In the genomic region with DNA sequence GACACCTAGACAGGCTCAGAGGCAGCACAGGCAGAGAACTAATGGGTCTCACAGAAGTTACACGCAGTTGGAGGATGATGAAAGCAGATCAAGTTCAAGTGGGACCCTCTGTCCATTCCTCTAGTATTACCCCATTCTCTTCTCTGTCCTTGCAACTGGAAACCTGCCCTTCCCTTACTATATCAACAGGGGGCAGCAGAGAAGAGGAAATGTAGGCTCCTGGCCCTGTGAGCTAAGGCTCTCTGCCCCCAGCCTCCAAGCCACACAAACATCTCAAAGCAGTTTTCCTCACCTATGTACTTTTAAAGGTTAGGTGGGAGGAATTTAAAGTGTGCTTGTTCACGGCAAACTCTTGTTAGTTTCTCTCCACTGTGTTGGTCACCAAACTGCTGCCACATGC, we compare ENCODE assay signal across 8 mouse cellular contexts. TPM values are rescaled to one million over a fixed set of nuclear protein-coding genes. Genes with fewer than 3 reads are reported as not detected.
DNase-seq lines count a peak whose midpoint lies in the region; ATAC-seq and TF ChIP-seq lines count a peak whose summit lies in the region.

No protein-coding gene starts in this region.

- H3K9ac ChIP-seq in forebrain, embryonic 14.5 days (ENCODE audit: low read length) = no peak overlapping the region
- no peak overlapping the region for H3K9ac ChIP-seq in forebrain, embryonic 12.5 days
- H3K9ac ChIP-seq in midbrain, postnatal 0 days (replicated peaks; ENCODE audit: low read length, poor library complexity, severe bottlenecking) = no peak overlapping the region
- H3K9ac ChIP-seq in midbrain, embryonic 11.5 days (ENCODE audit: low read length) = no peak overlapping the region

- 62% methylated on average over 2 of the region's 2 CpGs for WGBS in forebrain, embryonic 14.5 days
- WGBS in forebrain, embryonic 12.5 days = 67% methylated on average over 2 of the region's 2 CpGs
- WGBS in midbrain, postnatal 0 days = 83% methylated on average over 2 of the region's 2 CpGs
- WGBS in midbrain, embryonic 11.5 days = 66% methylated on average over 2 of the region's 2 CpGs

- no peak for ATAC-seq in forebrain, embryonic 14.5 days
- ATAC-seq in forebrain, embryonic 12.5 days (ENCODE audit: low FRiP score) = no peak
- ATAC-seq in midbrain, postnatal 0 days (ENCODE audit: low FRiP score) = no peak
- ATAC-seq in midbrain, embryonic 11.5 days (ENCODE audit: low FRiP score) = no peak

- TF ChIP-seq CTCF in midbrain, postnatal 0 days (IDR thresholded peaks at IDR 0.05) = peak; percentile 63

- H3K4me1 ChIP-seq in forebrain, embryonic 14.5 days (ENCODE audit: control insufficient read depth, insufficient read depth, low read length) = no peaks in the 10 kb centered on the region
- H3K4me1 ChIP-seq in forebrain, embryonic 12.5 days = no peaks in the 10 kb centered on the region; the same call in 1 of the 2 replicates
- H3K4me1 ChIP-seq in midbrain, postnatal 0 days (ENCODE audit: insufficient read depth, low read length) = no peaks in the 10 kb centered on the region
- peaks cover 5% of the 10 kb centered on the region; the same call in 1 of the 2 replicates for H3K4me1 ChIP-seq in midbrain, embryonic 11.5 days (ENCODE audit: control insufficient read depth, insufficient read depth, low read length)

- no peaks in the 10 kb centered on the region for H3K36me3 ChIP-seq in forebrain, embryonic 14.5 days (ENCODE audit: control insufficient read depth, insufficient read depth, low read length)
- H3K36me3 ChIP-seq in forebrain, embryonic 12.5 days (replicated peaks) = no peaks in the 10 kb centered on the region
- H3K36me3 ChIP-seq in midbrain, postnatal 0 days (ENCODE audit: insufficient read depth, low read length) = no peaks in the 10 kb centered on the region
- no peaks in the 10 kb centered on the region; the same call in 1 of the 2 replicates for H3K36me3 ChIP-seq in midbrain, embryonic 11.5 days (ENCODE audit: control insufficient read depth, insufficient read depth, low read length)

- H3K4me2 ChIP-seq in forebrain, embryonic 14.5 days (ENCODE audit: low read length) = no peak overlapping the region
- no peak overlapping the region for H3K4me2 ChIP-seq in forebrain, embryonic 12.5 days
- H3K4me2 ChIP-seq in midbrain, postnatal 0 days (ENCODE audit: low read depth, low read length, poor library complexity, severe bottlenecking) = no peak overlapping the region
- H3K4me2 ChIP-seq in midbrain, embryonic 11.5 days = no peak overlapping the region

- H3K27ac ChIP-seq in forebrain, embryonic 14.5 days (ENCODE audit: low read depth, low read length) = no peak overlapping the region
- no peak overlapping the region for H3K27ac ChIP-seq in forebrain, embryonic 12.5 days
- H3K27ac ChIP-seq in midbrain, postnatal 0 days (ENCODE audit: low read depth, low read length) = no peak overlapping the region
- H3K27ac ChIP-seq in midbrain, embryonic 11.5 days (ENCODE audit: low read depth, low read length) = no peak overlapping the region

- H3K4me3 ChIP-seq in forebrain, embryonic 14.5 days (ENCODE audit: low read depth, low read length) = no peak overlapping the region
- H3K4me3 ChIP-seq in forebrain, embryonic 12.5 days (replicated peaks) = no peak overlapping the region
- H3K4me3 ChIP-seq in midbrain, postnatal 0 days (ENCODE audit: low read depth, low read length) = no peak overlapping the region
- no peak overlapping the region for H3K4me3 ChIP-seq in midbrain, embryonic 11.5 days (ENCODE audit: low read depth, low read length)

- DNase-seq in forebrain, embryonic 14.5 days (ENCODE audit: low spot score) = peak; percentile 16
- DNase-seq in midbrain, postnatal 0 days (ENCODE audit: low spot score) = peak; percentile 17
- no peak for DNase-seq in midbrain, embryonic 11.5 days (ENCODE audit: low spot score, missing footprints)
- DNase-seq in cerebellum, postnatal 14 days = peak; percentile 59 to 61
- peak; percentile 28 for DNase-seq in layer of hippocampus, adult 9-11 months
- DNase-seq in ovary, postnatal 10 days (ENCODE audit: low spot score) = no peak
- DNase-seq in spleen, postnatal 36 days (ENCODE audit: low spot score in 2 of 2) = no peak

- no peaks in the 10 kb centered on the region for H3K27me3 ChIP-seq in forebrain, embryonic 14.5 days (replicated peaks; ENCODE audit: control insufficient read depth, insufficient read depth, low read length)
- no peaks in the 10 kb centered on the region for H3K27me3 ChIP-seq in forebrain, embryonic 12.5 days
- H3K27me3 ChIP-seq in midbrain, postnatal 0 days (ENCODE audit: insufficient read depth, low read length) = no peaks in the 10 kb centered on the region
- H3K27me3 ChIP-seq in midbrain, embryonic 11.5 days (ENCODE audit: control insufficient read depth, insufficient read depth, low read length) = no peaks in the 10 kb centered on the region

- H3K9me3 ChIP-seq in forebrain, embryonic 14.5 days (replicated peaks; ENCODE audit: control insufficient read depth, low read length) = no peaks in the 10 kb centered on the region; the same call in 1 of the 2 replicates
- no peaks in the 10 kb centered on the region for H3K9me3 ChIP-seq in forebrain, embryonic 12.5 days
- no peaks in the 10 kb centered on the region; the same call in 1 of the 2 replicates for H3K9me3 ChIP-seq in midbrain, postnatal 0 days (ENCODE audit: low read length)
- H3K9me3 ChIP-seq in midbrain, embryonic 11.5 days (ENCODE audit: control insufficient read depth, low read length) = peaks cover 2% of the 10 kb centered on the region; the same call in 1 of the 2 replicates

RNA-seq across cellular contexts. Expression of a gene that starts 26.0 kb away (rescaled TPM):
- polyA plus RNA-seq in forebrain, embryonic 14.5 days (2014; fragmentation: Nextera tagmentation; extraction: Ambion mirVana) = 4.5 and 6.8 TPM in 2 replicates
- polyA plus RNA-seq in forebrain, embryonic 12.5 days (2016; fragmentation: Nextera tagmentation; extraction: Ambion mirVana) = 1.8 and 2.1 TPM in 2 replicates
- 7.2 and 7.8 TPM in 2 replicates for total RNA-seq in midbrain, postnatal 0 days (2014; rRNA removed)
- 5.8 and 6.0 TPM in 2 replicates for polyA plus RNA-seq in midbrain, postnatal 0 days (2015; fragmentation: Nextera tagmentation; extraction: Ambion mirVana)
- 3.2 and 4.2 TPM in 2 replicates for polyA plus RNA-seq in midbrain, embryonic 11.5 days (2014; fragmentation: Nextera tagmentation; extraction: Ambion mirVana)

Comparison
In these comparisons a context has a peak if more than half of its experiments do, and no peak if none do; other contexts are left out.
1. DNase-seq: peak in forebrain, embryonic 14.5 days (single experiment), midbrain, postnatal 0 days (single experiment), cerebellum, postnatal 14 days (2 of 2) and layer of hippocampus, adult 9-11 months (single experiment); none in midbrain, embryonic 11.5 days (single experiment), ovary, postnatal 10 days (single experiment) and spleen, postnatal 36 days (0 of 2).